Mouse (Mus musculus) spleen, embryonic (tissue): Measurements from ENCODE around the gene Tnrc6b.

Experiments used
- CTCF ChIA-PET: fragments of 350-600 bp; sonication (Branson Sonifier 250); formaldehyde crosslinking; loops from one replicate; lab custom pipeline; 2022; lab: Charles Lee

The Tnrc6b gene

GRCm38 (mm10) chr15:80710608-80711363 is at the start of gene Tnrc6b:
TSS of gene Tnrc6b (plus strand) at chr15:80711313.
- CTCF ChIA-PET, result interaction anchor here (0.5 to 0.7 kb wide), 3 partner anchors 25 to 781 kb away, joined by 3 to 5 read pairs (median 4); no protein-coding TSS in a partner anchor

GRCm38 (mm10) chr15:80664444-80664843 is 46.7 kb upstream of the Tnrc6b start:
- CTCF ChIA-PET, result no interaction called here

- CTCF ChIA-PET, result no interaction called here
These were observed 39.5 kb upstream of the Tnrc6b start, which contains the start of gene Fam83f for GRCm38 (mm10) chr15:80671295-80672252. TSS of gene Fam83f (plus strand) at chr15:80671847.

GRCm38 (mm10) chr15:80672810-80673209 is 38.3 kb upstream of the Tnrc6b start:
- CTCF ChIA-PET, result interaction anchor here (0.6 kb wide), 1 partner anchor 58 kb away, joined by 4 read pairs; no protein-coding TSS in a partner anchor

GRCm38 (mm10) chr15:80673337-80674095 is 37.6 kb upstream of the Tnrc6b start:
- CTCF ChIA-PET, result interaction anchor here (0.6 kb wide), 1 partner anchor 59 kb away, joined by 4 read pairs; no protein-coding TSS in a partner anchor

GRCm38 (mm10) chr15:80674700-80675099 is 36.4 kb upstream of the Tnrc6b start:
- CTCF ChIA-PET, result interaction anchor here (0.6 kb wide), 2 partner anchors 52 to 139 kb away, joined by 4 to 9 read pairs; no protein-coding TSS in a partner anchor

GRCm38 (mm10) chr15:80679515-80680215 is 31.4 kb upstream of the Tnrc6b start:
- CTCF ChIA-PET, result no interaction called here

GRCm38 (mm10) chr15:80680347-80681030 is 30.6 kb upstream of the Tnrc6b start:
- CTCF ChIA-PET, result no interaction called here

GRCm38 (mm10) chr15:80681466-80681881 is 29.6 kb upstream of the Tnrc6b start:
- CTCF ChIA-PET, result no interaction called here

- CTCF ChIA-PET, result interaction anchor here (2.1 kb wide), 1 partner anchor 12 kb away, joined by 6 read pairs; no protein-coding TSS in a partner anchor
These were observed 28.8 kb upstream of the Tnrc6b start for GRCm38 (mm10) chr15:80682343-80682742.

- CTCF ChIA-PET, result interaction anchor here (2.1 kb wide), 1 partner anchor 11 kb away, joined by 6 read pairs; no protein-coding TSS in a partner anchor
These were observed 28.0 kb upstream of the Tnrc6b start for GRCm38 (mm10) chr15:80683151-80683550.

- CTCF ChIA-PET, result interaction anchor here (2.1 kb wide), 1 partner anchor 10 kb away, joined by 6 read pairs; no protein-coding TSS in a partner anchor
These were observed 27.1 kb upstream of the Tnrc6b start for GRCm38 (mm10) chr15:80683990-80684389.

GRCm38 (mm10) chr15:80684786-80685602 is 26.1 kb upstream of the Tnrc6b start:
- CTCF ChIA-PET, result interaction anchor here (0.6 to 2.1 kb wide), 2 partner anchors 9 to 53 kb away, joined by 3 to 6 read pairs; no protein-coding TSS in a partner anchor

GRCm38 (mm10) chr15:80685603-80685895 is 25.6 kb upstream of the Tnrc6b start:
- CTCF ChIA-PET, result interaction anchor here (0.6 kb wide), 1 partner anchor 54 kb away, joined by 3 read pairs; no protein-coding TSS in a partner anchor

GRCm38 (mm10) chr15:80688536-80688935 is 22.6 kb upstream of the Tnrc6b start:
- CTCF ChIA-PET, result no interaction called here

- CTCF ChIA-PET, result interaction anchor here (0.5 to 2.2 kb wide), 7 partner anchors 10 to 845 kb away, joined by 3 to 6 read pairs (median 4); no protein-coding TSS in a partner anchor
These were observed 17.6 kb upstream of the Tnrc6b start for GRCm38 (mm10) chr15:80693492-80693891.

GRCm38 (mm10) chr15:80694125-80694910 is 16.8 kb upstream of the Tnrc6b start:
- CTCF ChIA-PET, result interaction anchor here (0.6 to 2.2 kb wide), 9 partner anchors 11 to 844 kb away, joined by 3 to 8 read pairs (median 6); no protein-coding TSS in a partner anchor
